Mouse (Mus musculus): Measurements from ENCODE around the gene Dexi.

Dexi gene

GRCm38 (mm10) chr16:10498096-10498602 lies 44.7 kb downstream of the Dexi start:
- DNase-seq (ENCODE audit: low spot score), result no peak

- no peak for DNase-seq (ENCODE audit: low spot score)
Observed at GRCm38 (mm10) chr16:10495824-10496298, 47.0 kb downstream of the Dexi start.

- no peak for DNase-seq (ENCODE audit: low spot score)
Observed at GRCm38 (mm10) chr16:10492587-10492986, 50.3 kb downstream of the Dexi start.

GRCm38 (mm10) chr16:10491716-10492115 lies 51.1 kb downstream of the Dexi start:
- DNase-seq (ENCODE audit: low spot score), result no peak

GRCm38 (mm10) chr16:10490503-10491150 lies 52.2 kb downstream of the Dexi start:
- DNase-seq (ENCODE audit: low spot score), result no peak

- no peak for DNase-seq (ENCODE audit: low spot score)
Observed at GRCm38 (mm10) chr16:10489904-10490457, 52.9 kb downstream of the Dexi start.

- no peak for DNase-seq (ENCODE audit: low spot score)
Observed at GRCm38 (mm10) chr16:10489483-10489882, 53.4 kb downstream of the Dexi start.

- no peak for DNase-seq (ENCODE audit: low spot score)
Observed at GRCm38 (mm10) chr16:10488769-10489481, 53.9 kb downstream of the Dexi start.

- no peak for DNase-seq (ENCODE audit: low spot score)
Observed at GRCm38 (mm10) chr16:10487895-10488493, 54.9 kb downstream of the Dexi start.

- DNase-seq (ENCODE audit: low spot score), result no peak
Observed at GRCm38 (mm10) chr16:10486993-10487392, 55.9 kb downstream of the Dexi start.

- no peak for DNase-seq (ENCODE audit: low spot score)
Observed at GRCm38 (mm10) chr16:10482343-10482742, 60.5 kb downstream of the Dexi start.

- no peak for DNase-seq (ENCODE audit: low spot score)
Observed at GRCm38 (mm10) chr16:10479857-10480256, 63.0 kb downstream of the Dexi start, which contains the start of gene Ciita. TSS of gene Ciita (plus strand) at chr16:10480059.

GRCm38 (mm10) chr16:10475919-10476318 lies 66.9 kb downstream of the Dexi start:
- DNase-seq (ENCODE audit: low spot score), result no peak

- no peak for DNase-seq (ENCODE audit: low spot score)
Observed at GRCm38 (mm10) chr16:10474956-10475355, 67.9 kb downstream of the Dexi start.

- no peak for DNase-seq (ENCODE audit: low spot score)
Observed at GRCm38 (mm10) chr16:10471950-10472349, 70.9 kb downstream of the Dexi start.

- no peak for DNase-seq (ENCODE audit: low spot score)
Observed at GRCm38 (mm10) chr16:10468201-10468600, 74.7 kb downstream of the Dexi start.

- no peak for DNase-seq (ENCODE audit: low spot score)
Observed at GRCm38 (mm10) chr16:10467391-10468107, 75.3 kb downstream of the Dexi start.

GRCm38 (mm10) chr16:10465011-10465681 lies 77.7 kb downstream of the Dexi start:
- DNase-seq (ENCODE audit: low spot score), result no peak

- DNase-seq (ENCODE audit: low spot score), result no peak
Observed at GRCm38 (mm10) chr16:10461178-10461577, 81.7 kb downstream of the Dexi start.

- no peak for DNase-seq (ENCODE audit: low spot score)
Observed at GRCm38 (mm10) chr16:10460188-10460587, 82.7 kb downstream of the Dexi start.

GRCm38 (mm10) chr16:10454583-10454974 lies 88.3 kb downstream of the Dexi start:
- no peak for DNase-seq (ENCODE audit: low spot score)
